Mouse (Mus musculus) spleen, postnatal 4 days (tissue): ENCODE measurements at regions not wholly inside any gene's neighbourhood (a gene's known extent, or its start where the extent isn't known, plus 50 kb on each side); places are given as distances from the start of the nearest gene placed in this dataset.
A peak's percentile ranks its signal among the peaks of the same experiment; 100 is the strongest.

ENCODE experiments used
- DNase-seq, 2 experiments: peaks; one replicate each; pipeline ENCODE4 v3.0.0; 2022; ENCODE audit warnings: low spot score in 2 of 2

DNA sequence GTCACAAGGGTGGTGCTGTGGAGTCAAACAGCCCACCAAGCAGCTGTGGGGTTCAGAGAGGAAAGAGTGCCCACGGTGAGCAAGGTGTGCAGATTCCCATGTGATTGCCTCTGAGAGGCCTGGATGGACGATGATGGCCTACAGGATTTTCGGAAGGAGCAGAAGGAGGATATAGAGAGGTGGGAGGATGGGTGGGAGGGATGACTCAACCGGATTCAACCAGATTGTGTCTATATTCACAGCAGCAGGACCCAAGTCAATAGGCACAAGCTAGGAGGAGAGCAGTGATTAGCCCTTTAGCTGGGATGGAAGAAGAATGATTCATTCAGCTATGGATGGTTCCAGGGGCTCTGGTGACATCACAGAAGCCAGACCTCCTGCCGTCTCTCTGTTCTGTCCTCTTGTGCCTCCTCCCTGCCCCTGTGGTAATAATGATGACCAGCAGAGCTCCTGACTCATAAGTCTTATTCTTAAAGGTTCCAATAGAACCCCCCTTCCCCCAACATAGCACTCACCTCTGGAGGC, 82.6 kb upstream of the Stx16 start:
- DNase-seq = no peak

- DNase-seq = no peak
Observed at GRCm38 (mm10) chr2:173994301-173995073, 81.6 kb upstream of the Stx16 start.

DNA sequence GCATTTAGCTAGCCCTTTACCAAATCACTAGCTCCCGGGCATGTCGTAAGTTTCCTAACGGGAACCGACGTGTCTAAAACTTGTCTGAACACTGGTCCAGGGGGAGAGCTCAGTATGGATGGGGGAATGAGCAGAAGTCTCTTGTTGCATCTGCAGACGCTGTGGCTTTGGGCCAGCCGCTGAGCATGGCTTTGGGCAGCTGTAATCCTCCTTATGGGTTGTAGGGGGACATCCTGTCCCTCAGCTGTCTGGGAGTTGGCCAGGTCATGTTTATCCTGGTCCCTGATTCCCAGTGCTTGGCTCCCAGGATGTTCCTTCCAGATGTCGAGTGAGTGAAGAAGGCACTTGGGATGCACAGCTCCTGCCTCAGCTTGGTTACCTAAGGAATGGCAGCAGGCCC, 71.4 kb upstream of the Stx16 start:
- DNase-seq = no peak

DNA sequence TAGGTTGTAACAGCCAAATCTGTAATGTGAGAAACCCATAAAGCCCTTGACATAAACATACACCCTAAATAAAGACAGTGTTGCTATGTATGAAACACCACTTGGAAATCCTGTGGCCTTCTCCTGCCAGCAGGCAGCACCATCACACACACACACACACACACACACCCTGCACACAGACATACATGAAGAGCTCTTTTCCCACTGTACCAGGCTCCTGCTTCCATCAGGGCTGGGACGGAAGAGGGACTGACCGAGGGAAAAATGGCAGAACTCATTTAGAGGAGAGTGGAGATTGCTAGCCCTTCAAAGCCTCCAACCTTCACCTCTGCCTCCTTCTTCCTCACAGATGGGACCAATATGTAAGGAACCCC, 68.1 kb upstream of the Stx16 start:
- DNase-seq = no peak

DNA sequence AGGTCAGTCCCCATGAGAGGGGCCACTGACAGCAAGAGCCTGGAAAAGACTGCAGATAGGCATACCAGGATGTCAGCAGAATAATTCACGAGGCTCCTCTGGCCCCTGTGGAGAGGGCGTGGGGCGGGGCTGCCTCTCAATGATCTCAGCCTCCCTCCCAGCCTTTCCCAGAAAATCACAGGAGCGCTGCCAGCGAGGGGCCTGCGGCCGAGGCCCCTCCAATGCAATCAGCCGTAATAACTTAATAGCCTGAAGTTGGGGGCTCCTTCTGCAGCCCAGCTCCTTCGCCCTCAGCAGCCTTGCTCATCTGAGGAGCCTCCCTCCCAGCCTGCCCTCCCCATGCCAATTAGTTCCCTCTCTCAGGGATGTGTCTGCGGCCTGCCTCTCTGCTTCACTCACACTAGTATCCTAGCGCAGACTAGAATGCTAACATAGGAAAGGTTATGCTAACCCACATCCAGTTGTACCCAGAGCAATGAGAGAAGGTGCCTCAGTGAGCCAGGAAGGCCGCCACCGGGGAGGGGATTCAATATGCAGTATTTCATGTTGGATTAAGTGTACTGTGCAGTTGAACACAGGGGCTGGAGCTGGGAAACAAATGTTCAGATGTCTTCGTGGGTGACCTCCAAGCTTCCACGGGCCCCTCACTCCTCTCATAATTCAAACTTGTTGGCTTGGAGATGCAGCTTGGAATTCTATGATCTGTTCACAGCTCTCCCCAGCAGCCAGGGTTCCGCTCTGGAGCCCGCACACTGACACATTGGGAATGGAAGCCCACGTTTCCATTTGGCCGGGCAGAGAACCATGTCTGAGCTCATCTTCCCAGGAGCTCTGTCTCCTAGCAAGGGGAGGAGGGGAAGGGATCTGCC, 67.5 kb upstream of the Stx16 start:
- no peak for DNase-seq

- no peak for DNase-seq
Observed at GRCm38 (mm10) chr2:174010038-174010437, 66.1 kb upstream of the Stx16 start.

DNA sequence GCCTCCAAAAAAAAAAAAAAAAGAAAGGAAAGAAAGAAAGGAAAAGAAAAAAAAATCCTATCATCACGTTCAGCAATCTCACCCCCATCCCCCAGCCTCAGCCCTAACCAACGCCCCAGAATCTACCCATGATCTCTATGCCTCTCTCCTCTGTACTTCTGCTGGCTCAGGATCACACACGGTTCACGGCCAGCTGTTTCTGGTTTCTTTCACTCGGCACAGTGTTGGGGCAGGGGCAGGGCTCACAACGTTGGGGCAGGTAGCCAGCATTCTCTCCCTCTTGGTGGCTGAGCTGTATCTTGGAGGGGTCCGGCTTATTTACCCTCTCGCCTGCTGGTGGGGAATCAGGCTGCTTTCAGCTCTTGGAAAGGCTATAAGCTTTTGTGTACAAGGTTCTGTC, 64.7 kb upstream of the Stx16 start:
- DNase-seq = no peak

GRCm38 (mm10) chr2:174014361-174014760, 61.7 kb upstream of the Stx16 start:
- no peak for DNase-seq

DNA sequence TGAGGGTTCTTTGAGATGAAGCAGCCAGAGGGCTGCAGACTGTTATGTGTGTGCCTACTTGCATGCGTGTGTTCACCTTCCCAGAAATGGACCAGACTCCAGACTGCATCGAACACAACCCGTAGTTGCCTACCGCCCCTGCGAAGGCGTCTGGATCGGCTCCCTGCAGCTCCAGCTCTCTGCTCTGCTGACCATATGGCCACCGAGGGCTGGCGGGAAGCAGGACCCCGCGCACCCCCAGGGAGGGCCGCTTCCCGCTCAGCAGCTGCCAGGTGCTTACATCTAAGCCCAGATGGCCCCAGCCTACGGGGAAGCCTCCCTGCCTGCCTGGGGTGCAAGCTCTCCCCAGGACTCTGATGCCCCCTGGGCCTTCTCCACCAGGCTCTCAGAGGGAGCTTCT, 60.8 kb upstream of the Stx16 start:
- DNase-seq = no peak

DNA sequence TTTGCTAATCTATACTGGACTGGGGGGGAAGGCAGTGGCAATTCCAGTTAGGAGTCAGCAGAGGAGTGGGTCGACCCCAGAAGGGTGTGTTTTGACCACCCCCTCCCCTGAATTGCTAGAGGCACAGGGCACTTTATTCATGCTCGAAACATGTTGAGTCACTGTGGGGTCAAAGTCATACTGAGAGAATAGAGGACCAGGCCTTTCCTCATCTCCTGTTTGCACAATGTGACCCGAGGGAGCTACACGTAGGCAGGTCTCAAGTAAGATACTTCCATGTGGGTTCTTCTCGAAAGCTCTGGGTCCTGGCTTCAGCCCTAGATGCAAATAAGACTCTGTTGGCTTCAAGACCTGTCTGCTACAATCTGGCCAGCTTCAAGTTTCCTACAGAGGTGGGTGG, 60.0 kb upstream of the Stx16 start:
- no peak for DNase-seq

- no peak for DNase-seq
Observed at GRCm38 (mm10) chr2:174017042-174017441, 59.1 kb upstream of the Stx16 start.

DNA sequence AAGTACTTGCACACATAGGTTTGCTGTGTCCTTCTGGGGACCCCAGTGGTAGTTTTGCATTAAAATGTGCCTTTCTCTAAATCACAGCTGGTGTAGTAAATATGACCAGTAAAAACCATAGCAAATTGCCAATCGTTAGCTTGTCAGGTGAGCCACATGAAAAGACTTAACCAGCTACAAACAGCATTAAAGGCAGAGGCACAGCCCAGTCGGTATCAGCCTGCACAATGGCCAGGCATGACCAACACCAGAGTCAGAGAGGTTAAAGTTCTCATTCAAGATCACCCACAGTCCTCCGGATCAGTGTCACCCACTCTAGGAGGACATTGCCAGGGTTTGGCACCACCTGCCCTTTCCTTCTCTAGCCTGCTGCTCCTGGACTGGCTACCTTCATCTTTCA, 58.5 kb upstream of the Stx16 start:
- DNase-seq = no peak

DNA sequence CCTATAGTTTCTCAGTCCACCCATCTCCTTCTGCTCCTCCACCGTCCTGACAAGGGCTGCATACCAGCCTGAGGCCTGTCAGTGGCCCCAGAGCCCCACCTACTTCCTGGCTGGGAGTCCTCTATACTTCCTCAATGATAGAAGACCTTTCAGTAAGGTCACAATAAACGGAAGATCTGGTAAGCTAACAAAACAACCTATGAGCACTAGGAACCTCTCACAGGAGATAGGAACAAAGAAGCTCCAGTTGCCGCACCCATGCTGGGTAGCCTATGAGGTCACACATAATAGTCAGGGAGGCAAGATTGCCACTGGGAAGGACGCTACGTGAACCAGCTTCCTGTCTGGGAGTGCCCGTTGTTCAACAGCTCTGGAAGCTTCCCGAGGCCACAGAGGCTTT, 58.1 kb upstream of the Stx16 start:
- peak in 1 of 2 experiments; percentile 31 for DNase-seq

- no peak for DNase-seq
Observed at GRCm38 (mm10) chr2:174018986-174019385, 57.1 kb upstream of the Stx16 start.

DNA sequence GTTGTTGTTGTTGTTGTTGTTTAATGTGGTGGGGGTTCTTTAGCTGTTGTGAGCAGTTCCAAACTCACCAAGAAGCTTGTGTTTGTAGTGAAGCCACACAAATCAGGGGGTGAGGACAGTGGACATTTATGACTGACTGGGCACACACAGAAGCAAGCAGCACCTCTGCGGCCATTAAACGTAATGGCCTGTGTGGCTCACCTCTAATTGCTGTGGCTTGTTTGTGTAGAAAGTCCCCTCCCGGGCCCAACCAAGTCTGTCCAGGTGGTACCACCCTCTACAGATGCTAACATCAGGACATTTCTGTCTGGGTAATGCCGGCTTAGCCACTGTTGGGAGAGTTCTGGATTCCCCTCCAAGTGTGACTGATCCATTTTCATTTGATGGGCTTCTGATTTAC, 56.1 kb upstream of the Stx16 start:
- DNase-seq = no peak

- no peak for DNase-seq
Observed at GRCm38 (mm10) chr2:174020447-174020846, 55.7 kb upstream of the Stx16 start.

DNA sequence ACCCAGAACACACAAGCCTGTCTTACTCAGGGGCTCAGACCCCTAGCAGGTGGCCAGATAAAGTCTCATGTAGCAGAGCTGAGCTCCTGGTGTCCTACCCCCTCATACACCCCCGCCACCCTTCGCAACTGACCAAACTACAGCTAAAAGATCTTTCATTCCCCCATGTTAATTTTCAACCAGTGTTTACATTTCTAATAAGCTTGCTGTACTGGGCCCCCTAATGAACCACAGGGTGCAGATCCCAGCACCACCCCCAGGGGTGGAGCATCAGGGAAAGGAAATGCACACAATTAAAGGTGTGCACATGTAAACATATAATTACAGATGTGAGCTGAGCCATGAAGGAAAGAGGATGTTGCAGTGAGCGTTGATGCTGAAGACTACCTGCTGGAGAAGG, 54.6 kb upstream of the Stx16 start:
- DNase-seq = no peak

DNA sequence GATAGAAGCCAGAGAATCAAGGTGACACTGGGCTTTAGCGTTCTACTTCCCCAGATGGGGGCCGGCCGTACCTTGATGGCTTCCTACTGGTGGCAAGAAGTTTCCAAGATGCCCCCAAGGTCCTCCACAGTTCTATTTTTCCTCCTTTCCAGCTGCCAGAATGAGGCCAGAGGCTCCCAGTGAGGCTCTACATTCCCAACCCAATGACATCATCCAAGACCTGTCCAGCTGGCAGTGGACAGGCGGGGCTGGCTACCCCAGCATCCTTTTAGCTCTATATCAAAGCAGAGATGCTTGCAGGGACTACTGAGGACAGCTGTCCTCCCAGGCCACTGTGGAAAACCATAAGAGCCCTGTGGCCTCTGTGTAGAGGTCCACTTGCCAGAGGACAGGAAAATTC, 53.8 kb upstream of the Stx16 start:
- no peak for DNase-seq

- DNase-seq = no peak
Observed at GRCm38 (mm10) chr2:174025181-174025870, 50.8 kb upstream of the Stx16 start.
